Mouse (Mus musculus) bone marrow, adult 2 months (tissue): ENCODE measurements around the gene Sidt1. TPM values are rescaled to one million over a fixed set of nuclear protein-coding genes. Genes with fewer than 3 reads are reported as not detected.

Experiments
- H3K27ac ChIP-seq: fragments of 200-500 bp; 2 replicates; pipeline ENCODE4 v1.5.1; 2012; ENCODE audit warnings: low read depth, mild to moderate bottlenecking, control low read depth, inconsistent platforms, low read length; ENCODE audit not compliant: control insufficient read depth, poor library complexity, insufficient read depth
- H3K4me1 ChIP-seq: fragments of 200-500 bp; 2 replicates; pipeline ENCODE4 v1.6.1; 2011; ENCODE audit warnings: low read length; ENCODE audit not compliant: control insufficient read depth, insufficient read depth
- H3K4me3 ChIP-seq: fragments of 200-500 bp; replicated peaks from 2 replicates; pipeline ENCODE3; 2011; ENCODE audit warnings: mild to moderate bottlenecking, low read depth, low read length, control low read depth; ENCODE audit not compliant: control insufficient read depth
- CTCF ChIP-seq: fragments of 200-500 bp; IDR thresholded peaks from 2 replicates; pipeline ENCODE4 v1.5.1; 2011; ENCODE audit warnings: low read length, control low read depth; ENCODE audit not compliant: control insufficient read depth, insufficient read depth
- POLR2A ChIP-seq: fragments of 200-500 bp; IDR thresholded peaks from 2 replicates; pipeline ENCODE4 v1.6.1; 2011; ENCODE audit warnings: low read depth, mild to moderate bottlenecking, control low read depth, low read length, borderline replicate concordance; ENCODE audit not compliant: control insufficient read depth
- WGBS: fragments of 180-500 bp; shearing (Covaris S2); methylation state at CpG from one replicate; pipeline ENCODE4 v1.1.7; 2018; 5-methylcytosine and 5-hydroxymethylcytosine counted together
- polyA plus RNA-seq: library from polyadenylated mRNA; stranded (reverse); fragments of >200 nt; gene quantifications from 2 replicates; pipeline ENCODE4 v1.2.4, GENCODE M21; 2011; ENCODE audit warnings: low replicate concordance; ENCODE audit not compliant: missing spikeins, insufficient read depth, insufficient read length

Sidt1 gene
- polyA plus RNA-seq, 1 experiment = 3.6 TPM

DNA sequence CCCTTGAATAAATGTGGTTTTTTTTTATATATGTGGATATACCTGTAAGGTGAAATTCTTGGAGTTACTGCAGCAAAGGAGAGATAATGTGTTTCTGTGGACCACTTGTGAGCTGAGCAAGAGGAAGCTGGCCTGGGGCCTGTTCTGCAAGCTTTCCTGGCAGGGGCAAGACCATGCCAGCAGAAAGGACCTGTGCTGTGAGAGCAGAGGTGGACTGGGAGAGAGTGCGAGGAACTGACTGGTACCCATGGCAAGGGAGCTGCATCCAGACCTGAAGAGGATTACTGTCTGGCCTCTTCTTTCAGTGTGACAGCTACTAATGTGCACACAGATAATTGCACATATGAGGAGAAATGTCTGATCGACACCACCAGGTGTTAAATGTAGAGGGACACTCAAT lies 142.0 kb downstream of the Sidt1 start:
- Histone ChIP-seq H3K27ac (no peak overlapping the region), H3K4me1 (no peaks in the 10 kb centered on the region; the same call in 1 of the 2 replicates), H3K4me3 (no peak overlapping the region)
- 89% methylated on average over 2 of the region's 2 CpGs for WGBS
- TF ChIP-seq POLR2A = no peak
- no peak for TF ChIP-seq CTCF

Other genes with a start within 250 kb of the Sidt1 start
- gene Atp6v1a, start 193.5 kb downstream of the Sidt1 start, polyA plus RNA-seq = 6.4 and 19.8 TPM in 2 replicates
- gene Naa50, start 193.4 kb downstream of the Sidt1 start, polyA plus RNA-seq = 28.1 and 38.1 TPM in 2 replicates
- gene Usf3, start 159.9 kb downstream of the Sidt1 start, polyA plus RNA-seq = 9.9 and 12.0 TPM in 2 replicates
- gene Spice1, start 13.9 kb upstream of the Sidt1 start, polyA plus RNA-seq = 7.6 and 11.9 TPM in 2 replicates
- gene Cfap44, start 61.6 kb upstream of the Sidt1 start, polyA plus RNA-seq = not detected in 2 replicates
- gene Boc, start 225.7 kb upstream of the Sidt1 start, polyA plus RNA-seq = not detected in 2 replicates